Mouse (Mus musculus) brain, embryonic 14.5 days (tissue): ENCODE results near the gene Hist1h4a. TPM values are rescaled to one million over a fixed set of nuclear protein-coding genes. Genes with fewer than 3 reads are reported as not detected.
A peak's percentile ranks its signal among the peaks of the same experiment; 100 is the strongest.
"Not testable (repeated sequence)": the region's sequence is repeated elsewhere in the genome, so short reads cannot be mapped to it uniquely, and the experiment has no call there.

ENCODE experiments used
- DNase-seq: peaks from one replicate; pipeline ENCODE4 v3.0.0-alpha.2; 2011; ENCODE audit warnings: low read depth
- CTCF ChIP-seq: fragments of 200-500 bp; IDR thresholded peaks from 2 replicates; pipeline ENCODE4 v1.5.1; 2012; ENCODE audit warnings: inconsistent platforms, mild to moderate bottlenecking, moderate library complexity, borderline replicate concordance; ENCODE audit not compliant: insufficient read depth, insufficient read length; ENCODE audit errors: extremely low read depth
- POLR2A ChIP-seq: fragments of 200-500 bp; IDR thresholded peaks from 2 replicates; pipeline ENCODE4 v1.6.1; 2012; ENCODE audit warnings: mild to moderate bottlenecking, inconsistent platforms, borderline replicate concordance; ENCODE audit not compliant: poor library complexity, insufficient read depth, insufficient read length, severe bottlenecking; ENCODE audit errors: extremely low read depth
- polyA plus RNA-seq: library from polyadenylated mRNA; depleted of rRNA; stranded (reverse); fragments of >200 nt; gene quantifications from 2 replicates; pipeline ENCODE4 v1.2.3, GENCODE M21; 2012; rRNA removed

Hist1h4a gene
- polyA plus RNA-seq: 11.6 and 33.9 TPM in 2 replicates

- peak; percentile 99 for DNase-seq
- TF ChIP-seq POLR2A: peak; percentile 54; the same call in 1 of the 2 replicates
- TF ChIP-seq CTCF: no peak
Observed at GRCm38 (mm10) chr13:23760972-23761864, at the start of gene Hist1h4a. Hist1h4a (minus strand) TSS chr13:23761230.

DNA sequence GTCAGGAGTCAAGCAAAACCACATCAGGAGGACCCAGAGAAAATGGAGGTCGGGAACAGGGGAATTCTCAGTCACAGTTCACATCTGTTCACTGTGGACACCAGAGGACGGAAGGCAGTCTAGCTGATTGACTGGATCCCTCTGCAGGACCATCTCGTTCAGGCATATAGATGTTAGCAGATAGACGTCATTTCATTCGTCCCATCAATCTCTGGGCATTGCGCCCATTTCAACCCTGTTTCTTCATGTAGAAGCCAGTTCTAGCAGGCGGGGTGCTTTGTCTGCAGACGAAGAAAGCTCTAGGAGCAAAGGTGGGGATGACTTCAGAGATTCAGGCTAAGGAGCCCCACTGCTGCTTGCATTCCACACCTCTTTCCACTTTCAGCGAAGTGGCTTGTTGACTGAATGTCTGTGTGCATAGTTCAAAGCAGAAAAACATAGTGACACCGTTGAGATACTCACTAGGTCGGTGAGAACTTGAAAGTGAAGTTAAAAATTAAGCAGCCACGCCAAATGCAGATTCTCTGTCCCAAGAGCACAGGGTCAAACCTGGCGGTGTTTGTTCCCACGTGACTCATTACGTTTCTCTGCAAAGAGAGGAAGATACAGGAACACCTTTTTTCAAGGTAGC lies 45.5 kb upstream of the Hist1h4a start, which contains the start of gene Slc17a2:
TSS of gene Slc17a2 (plus strand) at position 572 of the 631 bp plus-strand sequence.
- TF ChIP-seq CTCF (no peak), POLR2A (no peak)
- DNase-seq: no peak

DNA sequence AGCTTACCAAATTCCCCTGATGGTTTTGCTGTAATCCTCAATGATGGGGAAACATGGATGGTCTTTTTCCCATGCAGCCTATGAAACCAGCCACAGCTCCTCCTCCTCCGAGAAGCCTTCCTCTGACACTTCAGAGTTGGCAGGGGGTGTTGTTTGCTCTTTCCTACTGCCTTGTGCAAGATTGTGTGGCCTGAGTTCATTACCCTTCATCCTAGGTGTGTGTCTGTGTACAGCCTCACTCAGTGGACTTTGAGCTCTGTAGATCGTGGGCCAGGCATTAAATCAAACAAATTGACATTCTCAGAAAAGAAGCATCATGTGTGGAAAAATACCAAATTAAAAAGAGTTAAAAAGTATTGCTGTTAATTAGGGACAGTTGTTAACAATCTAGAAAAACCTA lies 43.5 kb upstream of the Hist1h4a start:
- TF ChIP-seq POLR2A (no peak), CTCF (no peak)
- no peak for DNase-seq

DNA sequence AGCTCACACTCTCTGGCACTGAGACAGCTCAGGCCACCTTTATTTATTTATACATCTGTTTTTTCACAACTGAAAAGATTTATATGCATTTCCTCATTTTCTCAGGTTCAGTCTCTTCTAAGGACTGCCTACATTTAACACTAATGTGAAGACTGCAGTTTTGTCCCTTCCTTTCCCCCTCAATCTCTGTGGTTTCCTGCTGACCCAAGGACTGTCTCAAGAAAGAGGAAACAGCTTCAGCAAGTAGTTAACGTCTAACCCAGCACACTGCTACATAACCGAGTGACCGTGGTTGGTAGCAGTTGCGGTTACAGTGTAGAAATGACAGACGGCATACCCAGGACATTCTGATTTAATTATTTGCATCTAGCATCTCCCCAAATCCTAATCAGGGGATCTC lies 38.4 kb upstream of the Hist1h4a start:
- DNase-seq: no peak
- no peak for TF ChIP-seq POLR2A
- no peak for TF ChIP-seq CTCF

DNA sequence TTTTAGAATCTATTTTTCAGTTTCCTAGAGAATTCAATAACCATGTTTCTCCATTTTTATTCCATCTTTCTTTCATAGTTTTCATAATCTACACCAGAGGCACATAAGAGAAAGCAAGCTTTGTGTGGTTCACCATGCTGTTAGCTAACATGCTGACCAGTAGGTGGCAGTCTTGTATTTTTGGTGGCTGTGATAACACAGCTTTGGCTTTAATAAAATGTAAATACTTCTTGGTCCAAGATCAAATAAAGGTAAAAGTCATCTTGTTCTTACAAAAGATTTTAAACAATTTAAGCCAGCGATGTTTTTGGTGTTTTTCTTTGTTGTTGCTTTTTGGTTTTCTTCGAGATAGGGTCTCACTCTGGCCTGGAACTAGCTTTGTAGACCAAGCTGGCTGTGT lies 31.5 kb upstream of the Hist1h4a start:
- peak; percentile 86 for DNase-seq
- no peak for TF ChIP-seq POLR2A
- peak; percentile 73; the same call in 1 of the 2 replicates for TF ChIP-seq CTCF

GRCm38 (mm10) chr13:23779025-23779424 lies 18.0 kb upstream of the Hist1h4a start:
- TF ChIP-seq CTCF: no peak
- no peak for TF ChIP-seq POLR2A

DNA sequence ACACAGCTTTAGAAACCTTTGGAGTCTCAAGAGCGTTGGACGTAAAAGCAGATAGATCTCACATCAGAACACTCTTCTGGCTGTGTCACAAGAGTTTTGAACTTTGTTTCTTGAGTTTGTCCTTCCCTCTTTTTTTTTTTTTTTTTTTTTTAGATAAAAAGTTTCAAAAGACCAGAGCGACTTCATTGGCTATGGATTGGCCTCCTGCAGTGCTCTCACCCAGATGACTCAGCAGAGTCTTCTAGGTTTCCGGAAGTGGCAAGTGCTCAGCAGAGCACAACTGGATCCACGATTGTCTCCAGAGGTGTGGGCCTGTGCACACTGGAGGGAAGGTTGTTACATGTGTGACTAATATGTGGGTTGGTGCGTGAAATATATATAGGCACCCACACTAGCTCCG lies 17.3 kb upstream of the Hist1h4a start:
- no peak for TF ChIP-seq CTCF
- no peak for DNase-seq

More at GRCm38 (mm10) chr13:23779025-23779424, 18.0 kb upstream of the Hist1h4a start:
- DNase-seq: no peak

DNA sequence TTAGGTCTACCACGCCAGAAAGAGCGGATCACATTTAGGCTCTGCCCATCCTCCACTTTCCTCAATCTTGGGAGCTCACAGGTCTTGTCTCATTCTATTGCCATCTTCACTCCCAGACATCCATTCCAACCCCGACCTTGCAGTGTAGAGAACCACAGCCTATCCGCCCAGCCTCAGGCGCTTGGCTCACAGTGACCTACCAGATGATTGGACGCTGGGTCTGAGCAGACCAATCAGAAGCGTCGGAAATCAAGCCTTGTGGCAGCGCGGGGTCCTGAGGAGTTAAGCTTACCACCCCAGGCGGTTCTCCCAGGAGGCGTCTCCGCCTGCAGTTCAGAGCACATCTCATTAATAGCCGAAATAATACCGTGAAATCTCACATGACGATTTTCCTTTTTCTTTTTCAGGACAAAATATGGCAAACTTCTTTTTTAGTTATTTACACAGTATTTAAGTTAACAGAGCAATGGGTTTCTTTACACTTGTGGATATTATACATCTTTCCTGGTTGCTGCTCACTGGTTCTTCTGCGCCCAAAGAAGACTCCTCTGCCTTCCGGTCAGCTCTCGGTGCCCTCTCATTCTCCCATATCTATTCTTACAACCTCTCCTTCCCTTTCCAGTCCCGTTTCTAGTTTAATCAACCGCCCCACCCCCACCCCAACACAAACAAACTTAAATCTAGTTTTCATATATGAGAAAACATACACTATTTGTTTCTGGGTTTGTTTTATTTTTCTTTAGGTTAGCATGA lies 11.7 kb upstream of the Hist1h4a start:
- TF ChIP-seq CTCF: no peak
- TF ChIP-seq POLR2A: no peak
- peak; percentile 83 for DNase-seq

DNA sequence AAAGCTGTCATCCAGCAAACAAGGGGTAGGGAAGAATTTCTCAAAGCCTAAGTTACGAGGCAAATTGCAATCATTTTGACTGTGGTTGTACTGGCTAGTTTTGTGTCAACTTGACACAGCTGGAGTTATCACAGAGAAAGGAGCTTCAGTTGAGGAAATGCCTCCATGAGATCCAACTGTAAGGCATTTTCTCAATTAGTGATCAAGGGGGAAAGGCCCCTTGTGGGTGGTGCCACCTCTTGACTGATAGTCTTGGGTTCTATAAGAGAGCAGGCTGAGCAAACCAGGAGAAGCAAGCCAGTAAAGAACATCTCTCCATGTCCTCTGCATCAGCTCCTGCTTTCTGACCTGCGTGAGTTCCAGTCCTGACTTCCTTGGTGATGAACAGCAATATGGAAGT lies 8.6 kb upstream of the Hist1h4a start, which contains the start of gene Trim38:
TSS of gene Trim38 (plus strand) at position 301 of the 400 bp plus-strand sequence.
- not testable (repeated sequence) for DNase-seq

DNA sequence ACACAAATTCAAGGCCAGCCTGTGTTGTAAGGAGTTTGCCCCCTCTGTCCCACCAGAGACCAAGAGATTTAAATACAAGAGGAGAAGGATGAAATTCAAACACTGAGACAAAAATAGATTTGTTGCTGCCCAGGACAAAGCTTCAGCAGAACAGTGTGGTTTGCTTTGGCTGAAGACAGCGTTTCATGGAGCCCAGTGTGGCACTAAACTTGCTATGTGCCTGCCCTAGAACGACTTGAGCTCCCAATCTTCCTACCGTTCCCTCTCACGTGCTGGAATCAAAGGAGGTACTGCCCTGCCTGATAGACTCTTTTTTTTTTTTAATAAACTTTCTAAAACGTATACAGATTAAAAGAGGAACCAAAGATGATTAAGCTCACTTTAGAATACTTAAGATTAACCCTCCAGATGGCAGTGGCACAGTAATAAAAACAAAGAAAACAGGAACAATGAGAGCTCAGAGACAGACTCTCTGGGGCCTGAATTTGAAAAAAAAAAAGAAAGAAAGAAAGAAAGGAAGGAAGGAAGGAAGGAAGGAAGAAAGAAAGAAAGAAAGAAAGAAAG lies 7.9 kb upstream of the Hist1h4a start:
- TF ChIP-seq POLR2A (no peak), CTCF (no peak)

DNA sequence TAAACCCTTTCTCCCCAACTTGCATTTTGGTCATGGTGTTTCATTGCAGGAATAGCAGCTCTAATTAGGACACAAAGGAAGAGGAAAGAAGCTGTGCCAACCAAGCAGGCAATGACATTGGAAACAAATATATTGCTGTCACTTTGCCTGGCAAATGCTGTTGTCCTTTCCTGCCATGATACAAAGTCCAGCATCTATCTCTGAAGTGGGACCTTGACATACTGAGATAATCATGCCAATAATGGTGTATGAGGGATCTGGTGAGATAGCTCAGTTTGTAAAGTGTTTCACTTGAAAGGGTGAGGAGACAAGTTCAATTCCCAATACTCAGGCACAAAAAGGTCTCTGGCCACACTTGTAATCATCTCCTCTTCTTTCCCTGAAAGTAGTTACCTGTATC lies 5.7 kb upstream of the Hist1h4a start:
- no peak for DNase-seq

More for the DNA sequence above, 7.9 kb upstream of the Hist1h4a start:
- no peak for DNase-seq

GRCm38 (mm10) chr13:23765172-23765513 lies 4.1 kb upstream of the Hist1h4a start:
- no peak for DNase-seq
- no peak for TF ChIP-seq POLR2A
- no peak for TF ChIP-seq CTCF

More for the DNA sequence above, 5.7 kb upstream of the Hist1h4a start:
- no peak for TF ChIP-seq POLR2A
- no peak for TF ChIP-seq CTCF
